Mouse (Mus musculus): Measurements from ENCODE around the gene Mov10l1. TPM values are rescaled to one million over a fixed set of nuclear protein-coding genes. Genes with fewer than 3 reads are reported as not detected.

The Mov10l1 gene
- polyA plus RNA-seq, 1 experiment from 2014 or later, result 0.39 TPM

- peak within 1 kb of the TSS; percentile 80 for H3K4me2 ChIP-seq (ENCODE audit: low read depth, low read length)
- ATAC-seq (replicated peaks; ENCODE audit: insufficient number of reproducible peaks, low FRiP score, low TSS enrichment, low read depth), result peak; percentile 76
- H3K27me3 ChIP-seq (ENCODE audit: control insufficient read depth, insufficient read depth, low read length), result peaks cover 9% of the 10 kb centered on the region
These were observed 28.2 kb upstream of the Mov10l1 start, which contains the start of gene Ttll8 for GRCm38 (mm10) chr15:88954368-88955072. Ttll8 (minus strand) TSS chr15:88954418.

GRCm38 (mm10) chr15:88955342-88955741 is 27.4 kb upstream of the Mov10l1 start:
- no peaks in the 10 kb centered on the region for H3K36me3 ChIP-seq (replicated peaks; ENCODE audit: control insufficient read depth, insufficient read depth, low read depth, low read length)
- no peaks in the 10 kb centered on the region for H3K4me1 ChIP-seq (ENCODE audit: control insufficient read depth, insufficient read depth, low read length)
- no peak overlapping the region for H3K27ac ChIP-seq (replicated peaks; ENCODE audit: low read depth, low read length)
- DNase-seq (ENCODE audit: low spot score), result no peak
- no peak overlapping the region for H3K9ac ChIP-seq (replicated peaks; ENCODE audit: low read length)
- H3K4me2 ChIP-seq (ENCODE audit: low read depth, low read length), result no peak overlapping the region
- H3K27me3 ChIP-seq (ENCODE audit: control insufficient read depth, insufficient read depth, low read length), result peaks cover 9% of the 10 kb centered on the region
- no peak overlapping the region for H3K4me3 ChIP-seq (ENCODE audit: low read depth, low read length)
- no peaks in the 10 kb centered on the region for H3K9me3 ChIP-seq (replicated peaks; ENCODE audit: control insufficient read depth, low read length)
- no peak for ATAC-seq (replicated peaks; ENCODE audit: insufficient number of reproducible peaks, low FRiP score, low TSS enrichment, low read depth)
- 76% methylated on average over 6 of the region's 6 CpGs for WGBS

More at GRCm38 (mm10) chr15:88954368-88955072, 28.2 kb upstream of the Mov10l1 start, which contains the start of gene Ttll8:
- no peak within 1 kb of the TSS for H3K27ac ChIP-seq (replicated peaks; ENCODE audit: low read depth, low read length)
- no peaks in the 10 kb centered on the region for H3K9me3 ChIP-seq (replicated peaks; ENCODE audit: control insufficient read depth, low read length)
- H3K36me3 ChIP-seq (replicated peaks; ENCODE audit: control insufficient read depth, insufficient read depth, low read depth, low read length), result no peaks in the 10 kb centered on the region
- peak within 1 kb of the TSS; percentile 55 for H3K9ac ChIP-seq (replicated peaks; ENCODE audit: low read length)
- 2% methylated on average over 52 of the region's 53 CpGs for WGBS
- H3K4me3 ChIP-seq (ENCODE audit: low read depth, low read length), result peak within 1 kb of the TSS; percentile 30
- peak; percentile 23 for DNase-seq (ENCODE audit: low spot score)
- no peaks in the 10 kb centered on the region for H3K4me1 ChIP-seq (ENCODE audit: control insufficient read depth, insufficient read depth, low read length)

GRCm38 (mm10) chr15:88957522-88957921 is 25.2 kb upstream of the Mov10l1 start:
- Histone ChIP-seq H3K4me1 (ENCODE audit: control insufficient read depth, insufficient read depth, low read length) (no peaks in the 10 kb centered on the region), H3K27me3 (ENCODE audit: control insufficient read depth, insufficient read depth, low read length) (peaks cover 9% of the 10 kb centered on the region), H3K4me3 (ENCODE audit: low read depth, low read length) (no peak overlapping the region), H3K9ac (replicated peaks; ENCODE audit: low read length) (no peak overlapping the region), H3K27ac (replicated peaks; ENCODE audit: low read depth, low read length) (no peak overlapping the region), H3K4me2 (ENCODE audit: low read depth, low read length) (no peak overlapping the region), H3K36me3 (replicated peaks; ENCODE audit: control insufficient read depth, insufficient read depth, low read depth, low read length) (no peaks in the 10 kb centered on the region), H3K9me3 (replicated peaks; ENCODE audit: control insufficient read depth, low read length) (no peaks in the 10 kb centered on the region)
- no peak for DNase-seq (ENCODE audit: low spot score)
- 84% methylated on average over 4 of the region's 4 CpGs for WGBS
- ATAC-seq (replicated peaks; ENCODE audit: insufficient number of reproducible peaks, low FRiP score, low TSS enrichment, low read depth), result no peak

GRCm38 (mm10) chr15:88964070-88964578 is 18.6 kb upstream of the Mov10l1 start:
- 82% methylated on average over 2 of the region's 2 CpGs for WGBS
- H3K36me3 ChIP-seq (replicated peaks; ENCODE audit: control insufficient read depth, insufficient read depth, low read depth, low read length), result no peaks in the 10 kb centered on the region
- H3K27me3 ChIP-seq (ENCODE audit: control insufficient read depth, insufficient read depth, low read length), result no peaks in the 10 kb centered on the region
- no peaks in the 10 kb centered on the region for H3K4me1 ChIP-seq (ENCODE audit: control insufficient read depth, insufficient read depth, low read length)
- DNase-seq (ENCODE audit: low spot score), result no peak
- no peak overlapping the region for H3K4me2 ChIP-seq (ENCODE audit: low read depth, low read length)
- no peak for ATAC-seq (replicated peaks; ENCODE audit: insufficient number of reproducible peaks, low FRiP score, low TSS enrichment, low read depth)
- no peak overlapping the region for H3K9ac ChIP-seq (replicated peaks; ENCODE audit: low read length)
- H3K4me3 ChIP-seq (ENCODE audit: low read depth, low read length), result no peak overlapping the region
- no peak overlapping the region for H3K27ac ChIP-seq (replicated peaks; ENCODE audit: low read depth, low read length)
- H3K9me3 ChIP-seq (replicated peaks; ENCODE audit: control insufficient read depth, low read length), result no peaks in the 10 kb centered on the region

GRCm38 (mm10) chr15:88972300-88972699 is 10.4 kb upstream of the Mov10l1 start:
- H3K9me3 ChIP-seq (replicated peaks; ENCODE audit: control insufficient read depth, low read length), result no peaks in the 10 kb centered on the region

GRCm38 (mm10) chr15:88978281-88979137 is 4.2 kb upstream of the Mov10l1 start, which contains the start of gene Mlc1:
Mlc1 (minus strand) TSS chr15:88979007.
- ATAC-seq (replicated peaks; ENCODE audit: insufficient number of reproducible peaks, low FRiP score, low TSS enrichment, low read depth) (no peak), DNase-seq (ENCODE audit: low spot score) (peak; percentile 18)
- H3K27ac ChIP-seq (replicated peaks; ENCODE audit: low read depth, low read length), result no peak within 1 kb of the TSS
- no peak within 1 kb of the TSS for H3K9ac ChIP-seq (replicated peaks; ENCODE audit: low read length)
- no peak within 1 kb of the TSS for H3K4me2 ChIP-seq (ENCODE audit: low read depth, low read length)
- H3K4me3 ChIP-seq (ENCODE audit: low read depth, low read length), result no peak within 1 kb of the TSS
- H3K27me3 ChIP-seq (ENCODE audit: control insufficient read depth, insufficient read depth, low read length), result no peaks in the 10 kb centered on the region
- H3K36me3 ChIP-seq (replicated peaks; ENCODE audit: control insufficient read depth, insufficient read depth, low read depth, low read length), result no peaks in the 10 kb centered on the region
- no peaks in the 10 kb centered on the region for H3K4me1 ChIP-seq (ENCODE audit: control insufficient read depth, insufficient read depth, low read length)
- H3K9me3 ChIP-seq (replicated peaks; ENCODE audit: control insufficient read depth, low read length), result no peaks in the 10 kb centered on the region
- 61% methylated on average over 10 of the region's 10 CpGs for WGBS

More at GRCm38 (mm10) chr15:88972300-88972699, 10.4 kb upstream of the Mov10l1 start:
- H3K4me1 ChIP-seq (ENCODE audit: control insufficient read depth, insufficient read depth, low read length), result no peaks in the 10 kb centered on the region
- H3K36me3 ChIP-seq (replicated peaks; ENCODE audit: control insufficient read depth, insufficient read depth, low read depth, low read length), result no peaks in the 10 kb centered on the region
- no peak overlapping the region for H3K4me2 ChIP-seq (ENCODE audit: low read depth, low read length)
- no peak overlapping the region for H3K4me3 ChIP-seq (ENCODE audit: low read depth, low read length)
- WGBS, result 94% methylated on average over 4 of the region's 4 CpGs
- DNase-seq (ENCODE audit: low spot score) (no peak), ATAC-seq (replicated peaks; ENCODE audit: insufficient number of reproducible peaks, low FRiP score, low TSS enrichment, low read depth) (no peak)
- H3K27me3 ChIP-seq (ENCODE audit: control insufficient read depth, insufficient read depth, low read length), result no peaks in the 10 kb centered on the region
- H3K27ac ChIP-seq (replicated peaks; ENCODE audit: low read depth, low read length), result no peak overlapping the region
- no peak overlapping the region for H3K9ac ChIP-seq (replicated peaks; ENCODE audit: low read length)

GRCm38 (mm10) chr15:88979138-88979446 is 3.6 kb upstream of the Mov10l1 start:
- ATAC-seq (replicated peaks; ENCODE audit: insufficient number of reproducible peaks, low FRiP score, low TSS enrichment, low read depth), result 0 out of 2 replicates have a peak, but pooled peaks have one; percentile 23
- WGBS, result 59% methylated on average over 3 of the region's 3 CpGs
- Histone ChIP-seq H3K27ac (replicated peaks; ENCODE audit: low read depth, low read length) (no peak overlapping the region), H3K27me3 (ENCODE audit: control insufficient read depth, insufficient read depth, low read length) (no peaks in the 10 kb centered on the region), H3K9ac (replicated peaks; ENCODE audit: low read length) (no peak overlapping the region), H3K4me3 (ENCODE audit: low read depth, low read length) (no peak overlapping the region), H3K4me2 (ENCODE audit: low read depth, low read length) (no peak overlapping the region), H3K4me1 (ENCODE audit: control insufficient read depth, insufficient read depth, low read length) (no peaks in the 10 kb centered on the region), H3K36me3 (replicated peaks; ENCODE audit: control insufficient read depth, insufficient read depth, low read depth, low read length) (no peaks in the 10 kb centered on the region), H3K9me3 (replicated peaks; ENCODE audit: control insufficient read depth, low read length) (no peaks in the 10 kb centered on the region)
- DNase-seq (ENCODE audit: low spot score), result no peak

GRCm38 (mm10) chr15:88989236-88989635 is 6.5 kb downstream of the Mov10l1 start:
- Histone ChIP-seq H3K4me1 (ENCODE audit: control insufficient read depth, insufficient read depth, low read length) (no peaks in the 10 kb centered on the region), H3K4me3 (ENCODE audit: low read depth, low read length) (no peak overlapping the region), H3K36me3 (replicated peaks; ENCODE audit: control insufficient read depth, insufficient read depth, low read depth, low read length) (no peaks in the 10 kb centered on the region), H3K9me3 (replicated peaks; ENCODE audit: control insufficient read depth, low read length) (no peaks in the 10 kb centered on the region), H3K4me2 (ENCODE audit: low read depth, low read length) (no peak overlapping the region), H3K27me3 (ENCODE audit: control insufficient read depth, insufficient read depth, low read length) (no peaks in the 10 kb centered on the region), H3K9ac (replicated peaks; ENCODE audit: low read length) (no peak overlapping the region), H3K27ac (replicated peaks; ENCODE audit: low read depth, low read length) (no peak overlapping the region)
- DNase-seq (ENCODE audit: low spot score), result no peak
- no peak for ATAC-seq (replicated peaks; ENCODE audit: insufficient number of reproducible peaks, low FRiP score, low TSS enrichment, low read depth)
- WGBS, result 66% methylated on average over 2 of the region's 2 CpGs

Measured in embryonic facial prominence, embryonic 11.5 days (tissue).